Mouse (Mus musculus) lung, adult 2 months (tissue): ENCODE measurements around the gene Gm7861. TPM values are rescaled to one million over a fixed set of nuclear protein-coding genes. Genes with fewer than 3 reads are reported as not detected.
"Not testable (repeated sequence)": the region's sequence is repeated elsewhere in the genome, so short reads cannot be mapped to it uniquely, and the experiment has no call there.

Experiments used
- DNase-seq: peaks from one replicate; pipeline ENCODE4 v3.0.0; 2022
- H3K4me1 ChIP-seq: fragments of 200-500 bp; 2 replicates; pipeline ENCODE4 v1.6.1; 2011; ENCODE audit warnings: low read length; ENCODE audit not compliant: control insufficient read depth, insufficient read depth
- H3K4me3 ChIP-seq: fragments of 200-500 bp; replicated peaks from 2 replicates; pipeline ENCODE3; 2011; ENCODE audit warnings: low read depth, mild to moderate bottlenecking, control low read depth, low read length; ENCODE audit errors: extremely low read depth
- WGBS: fragments of 180-500 bp; shearing (Covaris S2); methylation state at CpG from one replicate; pipeline ENCODE4 v1.1.7; 2018; 5-methylcytosine and 5-hydroxymethylcytosine counted together
- polyA plus RNA-seq: library from polyadenylated mRNA; depleted of rRNA; stranded (reverse); fragments of >200 nt; gene quantifications from 2 replicates; pipeline ENCODE4 v1.2.3, GENCODE M21; 2012; rRNA removed

Gm7861 gene
- not detected in 2 replicates for polyA plus RNA-seq

- H3K4me1 ChIP-seq, DNase-seq, H3K4me3 ChIP-seq: not testable (repeated sequence)
- no CpG with 5 or more reads among the region's 1 CpGs for WGBS
These were observed at the start of gene Gm7861 for GRCm38 (mm10) chr8:21594408-21594807. Gene Gm7861 (minus strand): TSS chr8:21594508.

- not testable (repeated sequence) for DNase-seq, H3K4me1 ChIP-seq, H3K4me3 ChIP-seq
- WGBS, result 100% methylated on average over 1 of the region's 1 CpGs
These were observed 23.6 kb upstream of the Gm7861 start, which contains the start of gene Defa26 for GRCm38 (mm10) chr8:21617883-21618282. Gene Defa26 (plus strand): TSS chr8:21618183.

GRCm38 (mm10) chr8:21582706-21583105 is 11.6 kb downstream of the Gm7861 start, which contains the start of gene Defa28:
Gene Defa28 (plus strand): TSS chr8:21583006.
- not testable (repeated sequence) for DNase-seq, H3K4me1 ChIP-seq, H3K4me3 ChIP-seq
- WGBS, result no CpG with 5 or more reads among the region's 1 CpGs

GRCm38 (mm10) chr8:21565086-21565485 is 29.2 kb downstream of the Gm7861 start, which contains the start of gene Defa37:
Gene Defa37 (plus strand): TSS chr8:21565386.
- not testable (repeated sequence) for H3K4me3 ChIP-seq, H3K4me1 ChIP-seq, DNase-seq
- WGBS, result no CpG with 5 or more reads among the region's 1 CpGs

Other genes with a start within 250 kb of the Gm7861 start
- gene Defa2, start 216.0 kb downstream of the Gm7861 start, polyA plus RNA-seq, result 0.58 TPM in 1 of 2 replicates, not detected in the other
- not detected in 2 replicates for gene Defa33, start 202.7 kb downstream of the Gm7861 start, polyA plus RNA-seq
- gene Defa36, start 167.1 kb downstream of the Gm7861 start, polyA plus RNA-seq, result not detected in 2 replicates
- gene Gm7849, start 137.9 kb downstream of the Gm7861 start, polyA plus RNA-seq, result not detected in 2 replicates
- not detected in 2 replicates for gene Defa20, start 85.2 kb downstream of the Gm7861 start, polyA plus RNA-seq
- gene Defa32, start 65.5 kb downstream of the Gm7861 start, polyA plus RNA-seq, result not detected in 2 replicates
- gene Defa37, start 29.1 kb downstream of the Gm7861 start, polyA plus RNA-seq, result not detected in 2 replicates
- gene Defa28, start 11.5 kb downstream of the Gm7861 start, polyA plus RNA-seq, result not detected in 2 replicates
- not detected in 2 replicates for gene Defa26, start 23.7 kb upstream of the Gm7861 start, polyA plus RNA-seq
- not detected in 2 replicates for gene Defa17, start 61.3 kb upstream of the Gm7861 start, polyA plus RNA-seq
- gene Defa34, start 71.3 kb upstream of the Gm7861 start, polyA plus RNA-seq, result not detected in 2 replicates
- not detected in 2 replicates for gene AY761184, start 109.1 kb upstream of the Gm7861 start, polyA plus RNA-seq
- gene Defa24, start 140.0 kb upstream of the Gm7861 start, polyA plus RNA-seq, result 0.45 TPM in 1 of 2 replicates, not detected in the other
- not detected in 2 replicates for gene Defb50, start 229.0 kb upstream of the Gm7861 start, polyA plus RNA-seq
- not detected in 2 replicates for gene Defb2, start 245.4 kb upstream of the Gm7861 start, polyA plus RNA-seq